ENCODE assay signal across 13 mouse cellular contexts in genomic region chr14:75561577-75562331, GRCm38 (mm10). TPM values are rescaled to one million over a fixed set of nuclear protein-coding genes. Genes with fewer than 3 reads are reported as not detected.
A peak's percentile ranks its signal among the peaks of the same experiment; 100 is the strongest.
DNase-seq lines count a peak whose midpoint lies in the region; ATAC-seq and TF ChIP-seq lines count a peak whose summit lies in the region.
"Had no signal": no experiment of that assay in that cellular context is flagged by ENCODE, and none has a peak within 500 bp of the region (broad histone marks: within the 10 kb centered on the region; RNA-seq: fewer than 3 reads in every experiment).

No protein-coding gene starts in this region.

- no peaks in the 10 kb centered on the region for H3K9me3 ChIP-seq in heart, embryonic 12.5 days (replicated peaks)
- H3K9me3 ChIP-seq in lung, postnatal 0 days (ENCODE audit: low read length): no peaks in the 10 kb centered on the region
- H3K9me3 ChIP-seq: hindbrain, embryonic 12.5 days; limb, embryonic 15.5 days had no signal

- H3K4me2 ChIP-seq in heart, embryonic 12.5 days: no peak overlapping the region
- H3K4me2 ChIP-seq in lung, postnatal 0 days (replicated peaks; ENCODE audit: low read depth, low read length): no peak overlapping the region
- H3K4me2 ChIP-seq: hindbrain, embryonic 12.5 days; limb, embryonic 15.5 days had no signal

- H3K27ac ChIP-seq in heart, embryonic 12.5 days (ENCODE audit: poor library complexity, severe bottlenecking): no peak overlapping the region
- no peak overlapping the region for H3K27ac ChIP-seq in lung, postnatal 0 days (ENCODE audit: low read length)
- H3K27ac ChIP-seq: hindbrain, embryonic 12.5 days; limb, embryonic 15.5 days had no signal

- no peaks in the 10 kb centered on the region for H3K36me3 ChIP-seq in heart, embryonic 12.5 days
- no peaks in the 10 kb centered on the region for H3K36me3 ChIP-seq in lung, postnatal 0 days (ENCODE audit: insufficient read depth, low read length)
- H3K36me3 ChIP-seq: hindbrain, embryonic 12.5 days; limb, embryonic 15.5 days had no signal

- H3K9ac ChIP-seq in heart, embryonic 12.5 days: no peak overlapping the region
- H3K9ac ChIP-seq in lung, postnatal 0 days (replicated peaks; ENCODE audit: low read depth): no peak overlapping the region
- H3K9ac ChIP-seq: hindbrain, embryonic 12.5 days; limb, embryonic 15.5 days had no signal

- peak; percentile 32 for TF ChIP-seq CTCF in lung, postnatal 0 days (IDR thresholded peaks at IDR 0.05)

- peak; percentile 24 to 58 for DNase-seq in heart, adult 18-20 months
- no peak for DNase-seq in lung, postnatal 0 days (ENCODE audit: low spot score)
- DNase-seq in lung, postnatal 4 days: no peak
- DNase-seq in embryo, embryonic 11 days: peak; percentile 40
- peak; percentile 26 to 55 for DNase-seq in kidney, postnatal 25 days
- DNase-seq in ovary, adult 18-20 months (ENCODE audit: low spot score): no peak
- DNase-seq in frontal cortex, postnatal 25 days (ENCODE audit: low spot score in 2 of 2): no peak
- DNase-seq: cerebellum, adult 18-20 months had no signal

- H3K27me3 ChIP-seq in heart, embryonic 12.5 days (replicated peaks): peaks cover 13% of the 10 kb centered on the region; the same call in 1 of the 2 replicates
- H3K27me3 ChIP-seq in lung, postnatal 0 days (replicated peaks; ENCODE audit: insufficient read depth, low read length): no peaks in the 10 kb centered on the region
- H3K27me3 ChIP-seq: hindbrain, embryonic 12.5 days; limb, embryonic 15.5 days had no signal

- no peak for TF ChIP-seq EP300 in lung, postnatal 0 days (IDR thresholded peaks at IDR 0.05)

- H3K4me3 ChIP-seq in heart, embryonic 12.5 days: no peak overlapping the region
- no peak overlapping the region for H3K4me3 ChIP-seq in lung, postnatal 0 days (ENCODE audit: low read depth, low read length)
- H3K4me3 ChIP-seq: hindbrain, embryonic 12.5 days; limb, embryonic 15.5 days had no signal

- ATAC-seq in heart, embryonic 12.5 days (ENCODE audit: insufficient number of reproducible peaks, low FRiP score): no peak
- no peak for ATAC-seq in lung, postnatal 0 days

- H3K4me1 ChIP-seq in heart, embryonic 12.5 days (replicated peaks): peaks cover 14% of the 10 kb centered on the region
- no peaks in the 10 kb centered on the region for H3K4me1 ChIP-seq in lung, postnatal 0 days (ENCODE audit: insufficient read depth, low read depth, low read length)
- H3K4me1 ChIP-seq: limb, embryonic 15.5 days had no signal

- WGBS in heart, embryonic 12.5 days: 44% methylated on average over 9 of the region's 9 CpGs
- 45% methylated on average over 9 of the region's 9 CpGs for WGBS in lung, postnatal 0 days

RNA-seq across cellular contexts. Expression of gene Spert, which starts 31.2 kb away (rescaled TPM):
- not detected for total RNA-seq in heart, adult 18-20 months (2021)
- polyA plus RNA-seq in heart, embryonic 12.5 days (2016; fragmentation: Nextera tagmentation; extraction: Ambion mirVana): not detected in 2 replicates
- not detected in 2 replicates for polyA plus RNA-seq in lung, postnatal 0 days (2015; fragmentation: Nextera tagmentation; extraction: Ambion mirVana)
- polyA plus RNA-seq: forebrain, embryonic 11.5 days; hindbrain, embryonic 12.5 days; limb, embryonic 15.5 days; stomach, embryonic 14.5 days had no signal

Comparison
In these comparisons a context has a peak if more than half of its experiments do, and no peak if none do; other contexts are left out.
1. DNase-seq: peak in heart, adult 18-20 months (2 of 2), embryo, embryonic 11 days (single experiment) and kidney, postnatal 25 days (2 of 2); none in lung, postnatal 0 days (single experiment), lung, postnatal 4 days (0 of 2), ovary, adult 18-20 months (single experiment) and frontal cortex, postnatal 25 days (0 of 2).